In the genomic region with DNA sequence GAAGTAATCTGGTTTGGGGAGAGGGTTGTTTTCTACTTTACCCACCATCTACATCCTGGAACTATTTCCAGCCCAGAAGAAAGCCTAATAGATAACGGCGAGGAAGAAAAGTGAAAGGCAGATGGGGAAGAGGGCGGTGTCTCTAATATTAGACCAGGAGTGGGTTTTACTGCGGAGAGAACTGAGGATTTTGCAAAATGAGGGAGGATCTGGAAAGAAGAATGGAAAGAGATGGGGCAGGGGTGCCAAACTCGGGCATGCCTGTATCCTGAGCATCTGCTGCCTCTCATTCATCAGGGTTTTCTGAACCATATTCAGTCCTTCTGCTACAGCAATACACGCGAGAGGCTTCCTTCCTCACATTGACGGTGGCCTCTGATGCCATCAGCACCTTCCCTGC, we compare ENCODE assay signal across 27 mouse cellular contexts.
DNase-seq lines count a peak whose midpoint lies in the region.
"Had no signal": no experiment of that assay in that cellular context is flagged by ENCODE, and none has a peak within 500 bp of the region (broad histone marks: within the 10 kb centered on the region; RNA-seq: fewer than 3 reads in every experiment).

No protein-coding gene starts in this region.

- DNase-seq in heart, adult 11 months, result peak; percentile 70
- DNase-seq in heart, adult 18-20 months, result no peak
- peak; percentile 46 to 53 for DNase-seq in right cerebral cortex, adult 2 months (ENCODE audit: low spot score in 2 of 2)
- no peak for DNase-seq in right cerebral cortex, postnatal 14 days
- DNase-seq in layer of hippocampus, adult 8-10 months (ENCODE audit: low spot score in 2 of 2), result peak; percentile 23 to 34
- DNase-seq in limb, embryonic 10.5 days (ENCODE audit: low spot score), result peak; percentile 18
- no peak for DNase-seq in lung, postnatal 14 days
- DNase-seq in left cerebral cortex, postnatal 10 days (ENCODE audit: extremely low spot score in 1 of 2, low spot score in 2 of 2), result no peak
- DNase-seq: adrenal gland, postnatal 36 days; cerebellum, adult 2 months; gastrocnemius, postnatal 10 days; heart, postnatal 4 days; kidney, adult 9 months; kidney, postnatal 14 days; liver, postnatal 0 days; lung, postnatal 4 days; thymus, adult 2 months; thymus, postnatal 36 days had no signal

- H3K36me3 ChIP-seq in limb, embryonic 10.5 days, result no peaks in the 10 kb centered on the region
- H3K36me3 ChIP-seq: embryonic facial prominence, embryonic 10.5 days; embryonic facial prominence, embryonic 15.5 days; hindbrain, embryonic 13.5 days; limb, embryonic 13.5 days; midbrain, embryonic 12.5 days; neural tube, embryonic 12.5 days had no signal

- intact Hi-C loops in left cerebral cortex, postnatal 10 days (cut with DNase I), result no loop called here

- H3K27ac ChIP-seq in limb, embryonic 10.5 days, result no peak overlapping the region
- H3K27ac ChIP-seq: embryonic facial prominence, embryonic 10.5 days; embryonic facial prominence, embryonic 15.5 days; hindbrain, embryonic 13.5 days; limb, embryonic 13.5 days; midbrain, embryonic 12.5 days; neural tube, embryonic 12.5 days; stomach, postnatal 0 days had no signal

- WGBS in limb, embryonic 10.5 days, result 88% methylated on average over 8 of the region's 8 CpGs

- H3K4me3 ChIP-seq in limb, embryonic 10.5 days, result no peak overlapping the region
- H3K4me3 ChIP-seq: embryonic facial prominence, embryonic 10.5 days; embryonic facial prominence, embryonic 15.5 days; hindbrain, embryonic 13.5 days; limb, embryonic 13.5 days; megakaryocyte, embryonic 14.5 days; midbrain, embryonic 12.5 days; myocyte; neural tube, embryonic 12.5 days had no signal

- no peaks in the 10 kb centered on the region for H3K27me3 ChIP-seq in limb, embryonic 10.5 days (ENCODE audit: low read depth, poor library complexity, severe bottlenecking)
- H3K27me3 ChIP-seq: embryonic facial prominence, embryonic 15.5 days; hindbrain, embryonic 13.5 days; limb, embryonic 13.5 days; megakaryocyte, embryonic 14.5 days; midbrain, embryonic 12.5 days; neural tube, embryonic 12.5 days had no signal

- peaks cover 22% of the 10 kb centered on the region for H3K4me1 ChIP-seq in limb, embryonic 10.5 days
- H3K4me1 ChIP-seq: hindbrain, embryonic 13.5 days; megakaryocyte, embryonic 14.5 days; midbrain, embryonic 12.5 days; neural tube, embryonic 12.5 days had no signal

- no peaks in the 10 kb centered on the region for H3K9me3 ChIP-seq in limb, embryonic 10.5 days (replicated peaks)
- H3K9me3 ChIP-seq: embryonic facial prominence, embryonic 10.5 days; embryonic facial prominence, embryonic 15.5 days; hindbrain, embryonic 13.5 days; limb, embryonic 13.5 days; midbrain, embryonic 12.5 days; neural tube, embryonic 12.5 days had no signal

Comparison
In these comparisons a context has a peak if more than half of its experiments do, and no peak if none do; other contexts are left out.
1. DNase-seq: peak in heart, adult 11 months (single experiment), right cerebral cortex, adult 2 months (2 of 2), layer of hippocampus, adult 8-10 months (2 of 2) and limb, embryonic 10.5 days (single experiment); none in heart, adult 18-20 months (0 of 2), right cerebral cortex, postnatal 14 days (single experiment), lung, postnatal 14 days (single experiment) and left cerebral cortex, postnatal 10 days (0 of 2).